Mouse (Mus musculus): Measurements from ENCODE around the gene Spred2.

- TF ChIP-seq CTCF (IDR thresholded peaks at IDR 0.05; ENCODE audit: low read depth, low read length) (no peak), GATA2 (IDR thresholded peaks at IDR 0.05; ENCODE audit: borderline replicate concordance, low read depth, low read length) (no peak), GATA1 (IDR thresholded peaks at IDR 0.05; ENCODE audit: borderline replicate concordance, low read length) (no peak)
Observed at GRCm38 (mm10) chr11:19973032-19973790, 49.0 kb downstream of the Spred2 start.

Data from G1E (cell line).